Mouse (Mus musculus): ENCODE results near the gene Tyw3.

GRCm38 (mm10) chr3:154565437-154565836 lies 31.5 kb downstream of the Tyw3 start:
- TF ChIP-seq CTCF (IDR thresholded peaks at IDR 0.05; ENCODE audit: low read depth, low read length) = no peak
- no peak for TF ChIP-seq GATA1 (IDR thresholded peaks at IDR 0.05; ENCODE audit: borderline replicate concordance, low read length)
- no peak for TF ChIP-seq POLR2AphosphoS5 (IDR thresholded peaks at IDR 0.05; ENCODE audit: insufficient replicate concordance, low read depth, low read length)
- no peak for TF ChIP-seq TAL1 (conservative IDR thresholded peaks at IDR 0.05; ENCODE audit: low read depth, low read length)
- no peak for TF ChIP-seq GATA2 (IDR thresholded peaks at IDR 0.05; ENCODE audit: borderline replicate concordance, low read depth, low read length)

All from G1E (cell line).